Mouse (Mus musculus) ES-Bruce4 (cell line): ENCODE data around the gene Plcd3. TPM values are rescaled to one million over a fixed set of nuclear protein-coding genes. Genes with fewer than 3 reads are reported as not detected.

Experiments
- H3K27ac ChIP-seq: 2 replicates; pipeline ENCODE4 v1.5.1; 2012; ENCODE audit warnings: low read length, inconsistent platforms; ENCODE audit not compliant: insufficient read depth
- H3K27me3 ChIP-seq: 2 replicates; pipeline ENCODE4 v1.6.1; 2012; ENCODE audit warnings: mild to moderate bottlenecking, low read length, inconsistent platforms; ENCODE audit not compliant: control insufficient read depth, poor library complexity, insufficient read depth, severe bottlenecking
- H3K36me3 ChIP-seq: 2 replicates; pipeline ENCODE4 v1.6.1; 2012; ENCODE audit warnings: inconsistent platforms, mild to moderate bottlenecking, low read length, moderate library complexity; ENCODE audit not compliant: control insufficient read depth, poor library complexity, insufficient read depth, severe bottlenecking
- H3K4me1 ChIP-seq: one replicate; pipeline ENCODE4 v1.8.1; 2011; ENCODE audit warnings: low read length; ENCODE audit not compliant: control insufficient read depth, insufficient read depth
- H3K4me3 ChIP-seq: 2 replicates; pipeline ENCODE4 v1.5.1; 2011; ENCODE audit warnings: low read depth, mild to moderate bottlenecking, low read length
- H3K9ac ChIP-seq: 2 replicates; pipeline ENCODE4 v1.6.1; 2012; ENCODE audit warnings: low read depth, mild to moderate bottlenecking, inconsistent platforms; ENCODE audit not compliant: poor library complexity, severe bottlenecking
- H3K9me3 ChIP-seq: replicated peaks from 2 replicates; pipeline ENCODE4 v1.6.1; 2012; ENCODE audit warnings: mild to moderate bottlenecking, low read length, inconsistent platforms; ENCODE audit not compliant: control insufficient read depth, poor library complexity, insufficient read depth, severe bottlenecking
- CTCF ChIP-seq: IDR thresholded peaks from one replicate; pipeline ENCODE4 v1.8.1; 2011; ENCODE audit warnings: low read depth, low read length
- EP300 ChIP-seq: IDR thresholded peaks from 2 replicates; pipeline ENCODE4 v1.6.1; 2011; ENCODE audit warnings: low read depth, low read length; ENCODE audit not compliant: insufficient read depth
- POLR2A ChIP-seq: IDR thresholded peaks from one replicate; pipeline ENCODE4 v1.8.1; 2011; ENCODE audit warnings: low read length; ENCODE audit not compliant: insufficient read depth
- polyA plus RNA-seq: library from polyadenylated mRNA; stranded (reverse); fragments of >200 nt; gene quantifications from 2 replicates; pipeline ENCODE4 v1.2.4, GENCODE M21; 2011; ENCODE audit warnings: low read depth; ENCODE audit not compliant: missing spikeins, insufficient read depth, insufficient read length

Plcd3 gene
- polyA plus RNA-seq, 1 experiment, result 14.7 TPM

DNA sequence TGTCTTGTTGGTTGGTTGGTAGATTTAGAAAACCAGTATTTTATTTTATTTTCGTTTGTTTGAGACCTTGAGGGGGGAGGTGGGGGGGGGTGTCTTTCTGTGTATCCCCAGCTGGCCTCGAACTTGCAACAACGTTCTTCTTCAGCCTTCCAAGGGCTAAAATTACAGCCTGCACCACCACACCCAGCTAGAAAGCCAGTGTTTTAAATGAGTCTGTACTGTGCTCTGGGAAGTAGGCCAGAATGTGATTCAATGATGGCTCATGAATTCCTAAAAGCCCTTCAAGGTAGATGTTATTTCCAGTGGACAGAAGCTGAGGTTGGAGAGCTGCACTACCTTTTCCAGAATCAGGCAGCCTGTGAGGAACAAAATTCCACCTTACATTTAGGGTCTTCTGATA, 32.8 kb upstream of the Plcd3 start:
- TF ChIP-seq CTCF (no peak), POLR2A (no peak), EP300 (no peak)
- H3K36me3 ChIP-seq, result peaks cover 8% of the 10 kb centered on the region; the same call in 1 of the 2 replicates
- no peak overlapping the region for H3K27ac ChIP-seq
- H3K9ac ChIP-seq, result peak overlapping the region; percentile 68; the same call in 1 of the 2 replicates
- H3K9me3 ChIP-seq, result no peaks in the 10 kb centered on the region
- no peak overlapping the region for H3K4me3 ChIP-seq
- peaks cover 3% of the 10 kb centered on the region for H3K4me1 ChIP-seq
- H3K27me3 ChIP-seq, result no peaks in the 10 kb centered on the region

DNA sequence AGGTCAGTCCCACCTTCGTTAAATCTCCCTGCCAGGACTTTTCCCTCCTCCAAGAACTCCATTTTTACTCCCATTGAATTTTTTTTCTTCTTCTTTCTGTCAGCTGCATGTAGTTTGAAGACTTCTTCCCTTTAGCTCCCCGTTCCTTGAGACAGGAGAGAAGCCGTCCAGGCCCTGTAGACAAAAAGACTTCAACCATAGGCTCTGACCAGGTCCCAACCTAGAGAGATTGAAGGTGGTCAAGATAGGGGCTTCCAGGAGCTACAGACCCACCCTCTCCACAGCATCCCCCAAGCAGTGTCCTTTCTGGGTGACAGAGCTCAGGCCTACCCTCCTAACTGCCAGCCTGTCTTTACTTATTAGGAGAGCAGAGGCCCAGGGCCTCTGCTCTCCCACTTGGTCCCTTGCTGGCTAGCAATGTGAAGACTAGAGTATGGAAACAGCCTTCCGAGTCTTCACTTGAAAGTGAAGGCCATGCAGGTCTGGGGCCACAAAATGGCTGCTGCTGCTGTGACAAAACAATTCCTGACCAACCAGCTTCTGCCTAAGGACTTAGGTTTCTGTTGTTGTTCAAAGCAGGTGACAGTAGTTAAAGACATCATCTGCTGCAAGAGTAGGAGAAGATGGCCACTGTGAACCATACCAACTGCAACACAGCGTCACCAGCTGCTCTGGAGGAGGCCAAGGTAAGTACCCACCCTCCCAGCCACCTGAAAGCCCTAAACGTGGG, 32.2 kb upstream of the Plcd3 start:
- Histone ChIP-seq H3K9me3 (no peaks in the 10 kb centered on the region), H3K27ac (peak overlapping the region; percentile 38; the same call in 1 of the 2 replicates), H3K4me1 (peaks cover 3% of the 10 kb centered on the region), H3K4me3 (peak overlapping the region; percentile 67), H3K36me3 (peaks cover 8% of the 10 kb centered on the region; the same call in 1 of the 2 replicates), H3K9ac (peak overlapping the region; percentile 68), H3K27me3 (no peaks in the 10 kb centered on the region)
- TF ChIP-seq CTCF (no peak), EP300 (no peak), POLR2A (no peak)

DNA sequence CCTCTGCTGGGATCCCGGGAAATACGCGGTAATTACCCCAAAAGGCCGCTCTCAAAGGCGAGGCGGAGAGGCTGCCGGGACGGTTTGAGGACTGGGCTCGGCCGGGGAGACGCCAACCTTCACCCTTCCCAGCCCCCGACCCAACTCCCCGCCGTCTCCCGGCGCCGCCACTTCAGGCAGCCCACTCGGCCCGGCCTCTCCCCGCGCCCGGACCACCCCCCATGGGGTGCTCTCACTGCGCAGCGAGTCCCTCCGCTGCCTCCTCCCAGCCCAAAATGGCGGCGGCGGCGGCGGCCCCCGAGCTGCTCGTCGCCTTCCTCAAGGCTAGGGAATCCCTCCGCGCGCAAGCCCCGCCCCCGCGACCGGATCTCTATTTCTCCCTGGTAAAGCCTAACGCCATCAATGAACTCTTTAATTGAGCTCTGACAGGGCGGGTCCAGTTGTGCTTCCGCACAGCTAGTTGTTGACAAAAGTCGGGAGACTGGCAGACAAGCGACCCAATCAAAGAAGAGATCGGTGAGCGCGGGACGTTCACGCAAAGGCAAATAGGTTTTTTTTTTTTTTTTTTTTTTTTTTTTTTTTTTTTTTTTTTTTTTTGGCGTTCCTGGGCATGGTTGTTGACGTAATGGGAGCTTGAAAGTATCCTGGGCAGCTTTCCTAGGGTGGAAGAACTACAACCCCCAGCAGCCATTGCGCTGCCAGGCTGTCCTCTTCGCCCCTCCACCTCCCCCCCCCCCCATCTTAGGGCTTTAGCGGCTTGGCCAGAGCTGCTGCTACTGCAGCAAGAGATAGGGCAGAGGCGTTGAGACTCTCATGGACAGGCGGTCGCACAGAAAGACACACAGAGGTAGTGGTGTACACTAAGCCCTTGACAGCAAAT, 31.4 kb upstream of the Plcd3 start:
- Histone ChIP-seq H3K9me3 (no peaks in the 10 kb centered on the region), H3K27me3 (no peaks in the 10 kb centered on the region), H3K4me3 (peak overlapping the region; percentile 86), H3K36me3 (peaks cover 8% of the 10 kb centered on the region; the same call in 1 of the 2 replicates), H3K4me1 (peaks cover 3% of the 10 kb centered on the region), H3K27ac (peak overlapping the region; percentile 62), H3K9ac (peak overlapping the region; percentile 98)
- TF ChIP-seq CTCF (no peak), POLR2A (peak; percentile 86)

DNA sequence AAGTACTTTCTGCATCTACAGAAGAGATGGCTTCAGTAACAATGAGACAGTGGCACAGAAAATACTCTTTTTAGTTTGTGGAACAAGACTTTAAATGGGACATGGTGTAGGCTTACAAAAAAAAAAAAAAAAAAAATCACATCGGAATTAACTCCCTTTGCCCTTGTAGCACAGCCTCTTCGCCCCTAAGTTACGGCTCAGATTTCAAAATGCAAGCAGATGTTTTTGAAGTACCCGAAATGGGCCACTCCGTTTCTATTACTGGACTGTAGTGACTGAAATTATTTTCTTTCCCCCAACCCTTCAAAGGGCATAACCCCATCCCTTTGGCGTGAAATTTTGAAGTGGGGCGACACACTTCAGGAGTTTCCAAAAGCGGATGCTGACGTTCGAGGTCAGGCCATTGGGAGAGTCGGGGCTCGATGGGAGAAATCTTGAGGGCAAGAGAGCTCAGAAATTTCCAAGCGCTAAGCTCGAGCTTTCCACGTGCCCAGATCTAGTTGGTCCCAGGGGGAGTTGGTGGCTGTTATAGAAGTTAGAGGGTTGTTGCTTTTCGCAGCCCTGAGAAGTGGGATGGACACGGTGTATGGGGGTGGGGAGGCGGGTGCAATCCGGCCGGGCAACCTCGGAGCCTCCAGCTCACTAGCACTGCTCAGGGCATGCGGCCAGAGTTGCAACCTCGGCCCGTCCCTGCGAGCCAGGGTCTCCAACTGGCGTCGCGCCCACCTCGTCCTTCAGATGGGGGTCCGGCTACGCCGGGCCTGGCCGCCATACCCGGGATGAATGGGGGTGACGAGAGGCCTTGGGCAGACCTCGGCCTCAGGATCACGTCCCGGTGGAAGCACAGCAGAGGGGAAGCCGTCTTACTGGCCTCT, 30.5 kb upstream of the Plcd3 start, which contains the start of gene Hexim2:
TSS of gene Hexim2 (plus strand) at position 729 of the 875 bp plus-strand sequence.
- Histone ChIP-seq H3K27ac (peak within 1 kb of the TSS; percentile 62), H3K4me1 (peaks cover 3% of the 10 kb centered on the region), H3K27me3 (no peaks in the 10 kb centered on the region), H3K9ac (peak within 1 kb of the TSS; percentile 98), H3K9me3 (no peaks in the 10 kb centered on the region), H3K4me3 (peak within 1 kb of the TSS; percentile 86), H3K36me3 (peaks cover 8% of the 10 kb centered on the region; the same call in 1 of the 2 replicates)
- TF ChIP-seq POLR2A (no peak), EP300 (no peak), CTCF (no peak)

DNA sequence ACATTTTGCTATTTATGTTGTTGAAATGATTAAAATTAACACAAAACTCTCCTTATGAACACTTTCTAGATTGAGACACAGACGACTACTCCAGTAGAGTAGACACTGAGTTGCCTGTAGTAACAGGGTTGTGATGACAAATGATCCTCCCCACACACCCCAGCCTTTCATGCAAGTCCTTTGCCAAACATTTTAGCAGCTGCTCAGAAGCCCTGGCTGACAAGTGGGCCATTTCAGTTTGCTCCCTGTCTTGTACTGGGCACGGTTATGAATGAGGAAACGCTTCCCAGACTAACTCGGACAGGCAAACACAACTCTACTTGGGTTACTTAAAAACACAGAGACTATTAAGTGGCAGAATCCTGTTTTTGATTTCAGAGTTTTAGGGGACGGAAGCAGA, 18.9 kb upstream of the Plcd3 start:
- Histone ChIP-seq H3K27ac (no peak overlapping the region), H3K4me1 (peaks cover 2% of the 10 kb centered on the region), H3K9me3 (no peaks in the 10 kb centered on the region), H3K36me3 (no peaks in the 10 kb centered on the region), H3K27me3 (no peaks in the 10 kb centered on the region), H3K9ac (no peak overlapping the region), H3K4me3 (no peak overlapping the region)
- TF ChIP-seq EP300 (no peak), POLR2A (no peak)
